Mouse (Mus musculus) mature B cell (primary cell): ENCODE data around the gene Ablim1.

Experiments
- in situ Hi-C: fragments of 300-500 bp; cut with MboI; formaldehyde crosslinking; loops from 2 replicates; pipeline ENCODE4 v1.14.3; 2019

The Ablim1 gene

GRCm38 (mm10) chr19:57077826-57078699 is 236.7 kb downstream of the Ablim1 start:
- in situ Hi-C loops = no loop called here

GRCm38 (mm10) chr19:57073450-57073849 is 241.3 kb downstream of the Ablim1 start:
- in situ Hi-C loops = no loop called here

GRCm38 (mm10) chr19:57072756-57073155 is 242.0 kb downstream of the Ablim1 start:
- in situ Hi-C loops = no loop called here

GRCm38 (mm10) chr19:57067108-57067613 is 247.6 kb downstream of the Ablim1 start:
- in situ Hi-C loops = loop anchor here (5.0 kb wide), 1 partner anchor 70 kb away; no protein-coding TSS in a partner anchor

- in situ Hi-C loops = loop anchor here (5.0 kb wide), 1 partner anchor 71 kb away; no protein-coding TSS in a partner anchor
Measured at GRCm38 (mm10) chr19:57066313-57066712, 248.4 kb downstream of the Ablim1 start.

- in situ Hi-C loops = no loop called here
Measured at GRCm38 (mm10) chr19:57062746-57063145, 252.0 kb downstream of the Ablim1 start.

- in situ Hi-C loops = no loop called here
Measured at GRCm38 (mm10) chr19:57059018-57059580, 255.6 kb downstream of the Ablim1 start.

GRCm38 (mm10) chr19:57057568-57057967 is 257.2 kb downstream of the Ablim1 start:
- in situ Hi-C loops = no loop called here

GRCm38 (mm10) chr19:57055215-57056120 is 259.3 kb downstream of the Ablim1 start:
- in situ Hi-C loops = no loop called here

GRCm38 (mm10) chr19:57052959-57053358 is 261.8 kb downstream of the Ablim1 start:
- in situ Hi-C loops = no loop called here

- in situ Hi-C loops = no loop called here
Measured at GRCm38 (mm10) chr19:57052016-57052415, 262.7 kb downstream of the Ablim1 start.

- in situ Hi-C loops = no loop called here
Measured at GRCm38 (mm10) chr19:57049592-57050090, 265.1 kb downstream of the Ablim1 start.

- in situ Hi-C loops = no loop called here
Measured at GRCm38 (mm10) chr19:57047671-57048320, 266.9 kb downstream of the Ablim1 start.

- in situ Hi-C loops = no loop called here
Measured at GRCm38 (mm10) chr19:57039258-57039657, 275.5 kb downstream of the Ablim1 start.

- in situ Hi-C loops = no loop called here
Measured at GRCm38 (mm10) chr19:57036860-57037259, 277.9 kb downstream of the Ablim1 start.

GRCm38 (mm10) chr19:57031582-57031981 is 283.1 kb downstream of the Ablim1 start:
- in situ Hi-C loops = no loop called here

GRCm38 (mm10) chr19:57029461-57029860 is 285.3 kb downstream of the Ablim1 start:
- in situ Hi-C loops = no loop called here

- in situ Hi-C loops = no loop called here
Measured at GRCm38 (mm10) chr19:57028327-57029179, 286.2 kb downstream of the Ablim1 start.

- in situ Hi-C loops = no loop called here
Measured at GRCm38 (mm10) chr19:57026501-57026900, 288.2 kb downstream of the Ablim1 start.

- in situ Hi-C loops = no loop called here
Measured at GRCm38 (mm10) chr19:57017785-57018179, 296.9 kb downstream of the Ablim1 start.
